Mouse (Mus musculus) heart, postnatal 14 days (tissue): ENCODE measurements around the gene Ccdc184. TPM values are rescaled to one million over a fixed set of nuclear protein-coding genes. Genes with fewer than 3 reads are reported as not detected.

Experiments used
- DNase-seq, 2 experiments: peaks; one replicate each; pipeline ENCODE4 v3.0.0; 2021 to 2022
- intact Hi-C: fragments of 180-260 bp; cut with DNase I; formaldehyde crosslinking; loops from one replicate; pipeline ENCODE4 v1.15.1; 2025
- total RNA-seq, 2 experiments: library from RNA; stranded (reverse); gene quantifications; 2 replicates each; pipeline ENCODE4 v1.2.3; 2021

The Ccdc184 gene
- total RNA-seq, 2 experiments from 2014 or later: 1.0 to 1.3 TPM

- no peak for DNase-seq
- intact Hi-C loops: no loop called here
These were observed 12.8 kb upstream of the Ccdc184 start for GRCm38 (mm10) chr15:98154146-98154545.

- no peak for DNase-seq
- intact Hi-C loops: no loop called here
These were observed 12.3 kb upstream of the Ccdc184 start for GRCm38 (mm10) chr15:98154631-98155030.

- intact Hi-C loops: no loop called here
- DNase-seq: no peak
These were observed 11.7 kb upstream of the Ccdc184 start for GRCm38 (mm10) chr15:98155272-98155671.

GRCm38 (mm10) chr15:98155944-98156343, 11.0 kb upstream of the Ccdc184 start:
- no peak for DNase-seq
- intact Hi-C loops: no loop called here

- no peak for DNase-seq
- intact Hi-C loops: no loop called here
These were observed 9.7 kb upstream of the Ccdc184 start for GRCm38 (mm10) chr15:98157253-98157652.

GRCm38 (mm10) chr15:98161026-98161805, 5.7 kb upstream of the Ccdc184 start:
- intact Hi-C loops: no loop called here
- no peak for DNase-seq

GRCm38 (mm10) chr15:98162561-98162960, 4.4 kb upstream of the Ccdc184 start:
- DNase-seq: no peak
- intact Hi-C loops: no loop called here

- intact Hi-C loops: no loop called here
- DNase-seq: no peak
These were observed 1.4 kb upstream of the Ccdc184 start, which contains the start of gene Asb8 for GRCm38 (mm10) chr15:98165525-98165924. Gene Asb8 (minus strand): TSS chr15:98165625.

GRCm38 (mm10) chr15:98167645-98168621, 975 bp downstream of the Ccdc184 start:
- peak; percentile 64 to 75 for DNase-seq
- intact Hi-C loops: no loop called here

- intact Hi-C loops: no loop called here
- no peak for DNase-seq
These were observed 1.7 kb downstream of the Ccdc184 start for GRCm38 (mm10) chr15:98168622-98169004.

GRCm38 (mm10) chr15:98170365-98170764, 3.4 kb downstream of the Ccdc184 start:
- intact Hi-C loops: loop anchor here (5.0 kb wide), 1 partner anchor 208 kb away; the partner anchor contains the start of gene Tmem106c
- no peak for DNase-seq

- no peak for DNase-seq
- intact Hi-C loops: loop anchor here (5.0 kb wide), 1 partner anchor 209 kb away; the partner anchor contains the start of gene Tmem106c
These were observed 4.0 kb downstream of the Ccdc184 start for GRCm38 (mm10) chr15:98170917-98171316.

GRCm38 (mm10) chr15:98172113-98172512, 5.2 kb downstream of the Ccdc184 start:
- intact Hi-C loops: loop anchor here (2.0 to 5.0 kb wide), 2 partner anchors 79 to 210 kb away; partner anchors contain the start of genes Pfkm, Senp1 and Tmem106c
- DNase-seq: no peak

GRCm38 (mm10) chr15:98173821-98174220, 6.9 kb downstream of the Ccdc184 start:
- no peak for DNase-seq
- intact Hi-C loops: loop anchor here (2.0 to 5.0 kb wide), 2 partner anchors 81 to 212 kb away; partner anchors contain the start of genes Pfkm, Senp1 and Tmem106c

GRCm38 (mm10) chr15:98177320-98177719, 10.4 kb downstream of the Ccdc184 start:
- intact Hi-C loops: no loop called here
- DNase-seq: no peak

- intact Hi-C loops: loop anchor here (2.0 to 10.0 kb wide), 3 partner anchors 210 to 322 kb away; no protein-coding TSS in a partner anchor
- DNase-seq: no peak
These were observed 13.7 kb downstream of the Ccdc184 start for GRCm38 (mm10) chr15:98180567-98181131.

- intact Hi-C loops: loop anchor here (2.0 to 10.0 kb wide), 3 partner anchors 210 to 321 kb away; no protein-coding TSS in a partner anchor
- DNase-seq: peak; percentile 91 to 95
These were observed 14.3 kb downstream of the Ccdc184 start for GRCm38 (mm10) chr15:98181132-98181711.

GRCm38 (mm10) chr15:98181856-98182570, 15.1 kb downstream of the Ccdc184 start:
- intact Hi-C loops: loop anchor here (2.0 to 10.0 kb wide), 3 partner anchors 209 to 320 kb away; no protein-coding TSS in a partner anchor
- no peak for DNase-seq

GRCm38 (mm10) chr15:98184456-98184855, 17.5 kb downstream of the Ccdc184 start:
- no peak for DNase-seq
- intact Hi-C loops: loop anchor here (5.0 to 10.0 kb wide), 2 partner anchors 290 to 318 kb away; no protein-coding TSS in a partner anchor
